Mouse (Mus musculus) forebrain, embryonic 16.5 days (tissue): ENCODE data around the gene Mrps9. TPM values are rescaled to one million over a fixed set of nuclear protein-coding genes. Genes with fewer than 3 reads are reported as not detected.

Experiments
- ATAC-seq: fragments of 200-750 bp; cut with Nextera tagmentation; 2 replicates; pipeline ENCODE4 v1.8.0; 2017; ENCODE audit warnings: mild to moderate bottlenecking, moderate library complexity
- H3K27ac ChIP-seq: fragments of 300-500 bp; sonication (generic); 2 replicates; pipeline ENCODE4 v1.5.1; 2014; ENCODE audit warnings: low read length, control low read depth
- H3K27me3 ChIP-seq: fragments of 300-500 bp; sonication (generic); replicated peaks from 2 replicates; pipeline ENCODE4 v1.6.1; 2014; ENCODE audit warnings: low read length; ENCODE audit not compliant: control insufficient read depth, insufficient read depth
- H3K36me3 ChIP-seq: fragments of 300-500 bp; sonication (generic); 2 replicates; pipeline ENCODE4 v1.6.1; 2014; ENCODE audit not compliant: control insufficient read depth, insufficient read depth
- H3K4me1 ChIP-seq: fragments of 300-500 bp; sonication (generic); replicated peaks from 2 replicates; pipeline ENCODE4 v1.6.1; 2014; ENCODE audit warnings: low read length; ENCODE audit not compliant: control insufficient read depth, insufficient read depth
- H3K4me2 ChIP-seq: fragments of 300-500 bp; sonication (generic); 2 replicates; pipeline ENCODE4 v1.6.1; 2014; ENCODE audit warnings: mild to moderate bottlenecking, low read length, control low read depth
- H3K4me3 ChIP-seq: fragments of 300-500 bp; sonication (generic); replicated peaks from 2 replicates; pipeline ENCODE4 v1.5.1; 2014; ENCODE audit warnings: mild to moderate bottlenecking, low read length, control low read depth
- H3K9ac ChIP-seq: fragments of 300-500 bp; sonication (generic); replicated peaks from 2 replicates; pipeline ENCODE4 v1.6.1; 2014; ENCODE audit warnings: low read depth, low read length, control low read depth
- H3K9me3 ChIP-seq: fragments of 300-500 bp; sonication (generic); 2 replicates; pipeline ENCODE4 v1.6.1; 2016; ENCODE audit warnings: low read length; ENCODE audit not compliant: control insufficient read depth
- WGBS: fragments of 180-500 bp; shearing (Covaris S2); extraction: QIAGEN DNeasy Blood & Tissue Kit; methylation state at CpG from one replicate; pipeline ENCODE4 v1.1.7; 2014; 5-methylcytosine and 5-hydroxymethylcytosine counted together
- polyA plus RNA-seq: library from polyadenylated mRNA; unstranded; fragments of >200 nt; fragmentation: Nextera tagmentation; extraction: Ambion mirVana; gene quantifications from 2 replicates; pipeline ENCODE4 v1.2.1, GENCODE M21; 2015

Gene Mrps9
- 33.5 and 35.8 TPM in 2 replicates for polyA plus RNA-seq

DNA sequence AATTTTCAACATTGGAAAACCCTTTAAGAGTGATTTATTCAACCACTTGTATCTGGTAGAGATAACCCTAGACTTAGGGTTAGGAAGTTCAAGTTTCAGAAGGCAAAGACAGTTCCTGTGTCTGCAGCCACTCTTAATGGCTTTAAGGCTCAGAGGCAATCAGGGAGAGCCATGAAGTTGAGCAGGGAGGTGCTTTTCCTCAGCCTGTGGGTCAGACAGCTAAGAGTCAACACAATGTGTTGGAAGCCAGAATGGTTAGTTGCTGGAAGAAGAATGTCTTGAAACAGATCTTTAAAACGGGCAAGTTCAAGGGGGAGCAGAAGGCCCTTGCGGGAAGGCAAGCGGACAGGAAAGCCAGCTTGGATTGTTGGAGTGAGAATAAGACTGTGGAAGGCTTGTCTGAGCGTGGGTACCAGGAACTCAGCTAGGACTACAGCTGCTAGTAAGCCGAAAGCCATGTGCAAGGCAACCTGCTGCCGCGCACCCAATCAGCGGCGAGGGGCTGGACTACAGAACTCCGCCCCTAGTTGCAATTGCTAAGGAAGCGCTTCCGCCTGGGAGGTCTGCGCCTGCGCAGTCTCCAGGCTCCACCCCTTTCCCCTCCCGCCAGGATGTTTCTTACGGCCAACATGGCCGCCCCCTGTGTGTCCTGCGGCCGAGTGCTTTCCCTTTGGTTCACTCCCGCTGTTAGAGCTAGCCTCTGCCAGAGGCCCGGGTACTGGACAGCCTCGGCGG is at the start of gene Mrps9:
Mrps9 (plus strand) TSS at position 571 of the 735 bp plus-strand sequence.
- Histone ChIP-seq H3K4me2 (peak within 1 kb of the TSS; percentile 67), H3K4me1 (peaks cover 9% of the 10 kb centered on the region), H3K27ac (no peak within 1 kb of the TSS), H3K9me3 (no peaks in the 10 kb centered on the region), H3K4me3 (peak within 1 kb of the TSS; percentile 65), H3K9ac (peak within 1 kb of the TSS; percentile 66), H3K27me3 (no peaks in the 10 kb centered on the region; the same call in 1 of the 2 replicates), H3K36me3 (no peaks in the 10 kb centered on the region)
- under 1% methylated on average over 23 of the region's 23 CpGs for WGBS
- ATAC-seq, result peak; percentile 100

DNA sequence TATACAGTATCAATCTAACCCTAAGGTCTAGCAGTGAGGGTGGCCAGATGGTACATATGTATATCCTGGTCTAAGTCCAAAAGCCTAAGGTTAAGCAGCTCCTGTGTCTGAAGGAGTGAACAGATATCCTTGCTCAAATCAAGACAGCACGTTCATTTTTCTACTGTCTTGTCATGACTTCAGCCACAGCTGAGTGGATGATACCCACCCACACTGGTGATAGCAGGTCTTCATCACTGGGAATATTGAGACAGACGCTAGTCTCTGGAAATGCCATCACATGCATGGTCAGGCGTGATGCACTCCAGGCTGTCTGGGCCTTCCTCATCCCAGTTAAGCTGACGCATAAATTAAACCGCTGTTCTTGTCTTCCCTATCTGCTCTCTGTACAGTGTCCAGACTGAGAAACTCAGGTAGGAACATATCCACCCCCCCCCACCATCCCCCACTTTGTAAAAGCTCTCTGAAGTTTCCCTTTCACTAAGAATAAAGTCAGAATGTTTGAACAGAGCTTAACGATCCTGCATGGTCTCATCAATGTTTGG is 37.7 kb upstream of the Mrps9 start:
- Histone ChIP-seq H3K27me3 (no peaks in the 10 kb centered on the region), H3K36me3 (no peaks in the 10 kb centered on the region), H3K4me2 (no peak overlapping the region), H3K9me3 (no peaks in the 10 kb centered on the region), H3K9ac (no peak overlapping the region), H3K4me1 (no peaks in the 10 kb centered on the region), H3K27ac (no peak overlapping the region), H3K4me3 (no peak overlapping the region)
- no peak for ATAC-seq
- WGBS, result 90% methylated on average over 6 of the region's 6 CpGs

DNA sequence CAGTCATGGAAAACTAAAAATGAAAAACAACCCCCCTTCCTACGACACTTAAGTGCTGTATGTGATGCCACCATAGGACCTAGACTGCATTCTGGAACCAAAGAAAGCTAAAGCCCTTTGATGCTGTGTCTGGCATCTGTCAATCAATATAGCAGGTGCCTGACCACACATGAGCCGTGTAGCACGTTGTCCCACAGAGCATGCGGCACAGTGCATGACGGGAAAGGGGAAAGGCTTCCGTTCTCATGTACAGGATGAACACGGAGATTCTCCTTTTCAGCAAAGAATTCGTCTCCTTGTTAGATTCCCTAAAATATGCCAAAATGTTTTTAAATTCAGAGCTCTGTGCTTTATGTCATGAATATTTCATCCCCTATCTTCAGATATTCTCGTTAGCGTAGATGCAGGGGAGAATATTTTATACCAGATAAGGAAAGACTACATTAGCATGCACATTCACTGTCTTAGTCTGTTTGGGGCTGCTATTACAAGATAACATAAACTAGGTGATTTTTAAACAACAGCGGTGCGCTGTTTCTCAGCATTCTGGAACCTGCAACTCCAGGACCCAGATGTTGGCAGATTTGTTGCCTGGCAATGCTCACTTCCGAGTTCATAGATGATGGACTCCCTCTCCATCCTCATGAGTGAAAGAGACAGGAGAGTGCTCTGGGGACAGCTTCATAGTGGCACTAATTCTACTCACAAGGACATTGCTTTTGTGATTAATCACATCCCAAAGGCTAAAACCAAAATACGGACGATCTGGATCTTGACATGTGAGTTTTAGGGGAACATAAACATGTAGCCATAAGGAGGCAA is 36.0 kb upstream of the Mrps9 start:
- peak; percentile 43; the same call in 1 of the 2 replicates for ATAC-seq
- Histone ChIP-seq H3K27ac (no peak overlapping the region), H3K9ac (no peak overlapping the region)

DNA sequence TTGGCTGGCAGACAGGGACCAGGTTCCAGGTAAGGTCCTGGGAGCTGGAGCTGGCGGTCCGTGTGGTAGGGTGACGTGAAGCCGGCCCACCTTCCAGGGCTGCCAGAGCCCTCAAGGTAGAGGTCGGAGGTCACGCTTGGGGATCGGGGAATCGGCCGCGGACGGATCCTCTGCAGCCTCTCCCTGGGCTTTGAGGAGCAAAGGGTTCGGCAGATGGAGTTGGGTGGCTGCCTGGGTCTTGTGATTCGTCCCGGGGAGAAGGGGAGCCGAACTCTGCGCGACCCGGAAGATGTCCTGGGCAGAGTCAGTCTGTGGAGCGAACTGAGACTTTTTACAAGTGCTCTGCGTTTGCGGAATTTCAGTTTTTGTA is 350 bp downstream of the Mrps9 start:
- H3K27me3 ChIP-seq, result no peaks in the 10 kb centered on the region; the same call in 1 of the 2 replicates
- peak overlapping the region; percentile 65 for H3K4me3 ChIP-seq
- no peak overlapping the region for H3K27ac ChIP-seq
- H3K9me3 ChIP-seq, result no peaks in the 10 kb centered on the region
- peak overlapping the region; percentile 67 for H3K4me2 ChIP-seq
- peaks cover 9% of the 10 kb centered on the region for H3K4me1 ChIP-seq
- under 1% methylated on average over 21 of the region's 21 CpGs for WGBS
- ATAC-seq, result peak; percentile 54
- H3K9ac ChIP-seq, result peak overlapping the region; percentile 66
- H3K36me3 ChIP-seq, result no peaks in the 10 kb centered on the region

More for the DNA sequence above, 36.0 kb upstream of the Mrps9 start:
- Histone ChIP-seq H3K9me3 (no peaks in the 10 kb centered on the region), H3K4me3 (no peak overlapping the region), H3K4me2 (no peak overlapping the region), H3K27me3 (no peaks in the 10 kb centered on the region), H3K4me1 (no peaks in the 10 kb centered on the region), H3K36me3 (no peaks in the 10 kb centered on the region)
- 79% methylated on average over 15 of the region's 15 CpGs for WGBS

DNA sequence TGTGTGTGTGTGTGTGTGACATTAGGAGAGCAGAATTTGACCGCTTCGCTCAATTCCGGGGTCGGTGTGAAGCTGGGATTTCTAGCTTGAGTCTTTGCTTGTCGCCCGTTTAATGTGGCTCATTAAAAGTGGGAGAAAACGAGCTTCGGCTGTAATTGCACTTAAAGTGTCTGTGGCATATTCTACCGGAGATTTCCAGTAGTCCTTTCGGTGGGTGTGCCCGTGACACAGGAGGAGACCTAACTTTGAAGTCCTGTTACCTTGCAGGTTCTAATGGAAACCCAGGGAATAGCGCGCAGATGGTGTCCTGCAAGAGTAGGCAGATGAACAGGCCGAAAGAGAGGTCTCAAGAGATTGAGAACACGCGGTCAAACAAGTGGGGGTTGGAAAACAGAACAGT is 777 bp downstream of the Mrps9 start:
- H3K27me3 ChIP-seq, result no peaks in the 10 kb centered on the region; the same call in 1 of the 2 replicates
- no peaks in the 10 kb centered on the region for H3K9me3 ChIP-seq
- H3K27ac ChIP-seq, result no peak overlapping the region
- no peak for ATAC-seq
- 3% methylated on average over 16 of the region's 16 CpGs for WGBS
- H3K4me1 ChIP-seq, result peaks cover 9% of the 10 kb centered on the region
- peak overlapping the region; percentile 67 for H3K4me2 ChIP-seq
- peak overlapping the region; percentile 66 for H3K9ac ChIP-seq
- peak overlapping the region; percentile 65 for H3K4me3 ChIP-seq
- H3K36me3 ChIP-seq, result no peaks in the 10 kb centered on the region

DNA sequence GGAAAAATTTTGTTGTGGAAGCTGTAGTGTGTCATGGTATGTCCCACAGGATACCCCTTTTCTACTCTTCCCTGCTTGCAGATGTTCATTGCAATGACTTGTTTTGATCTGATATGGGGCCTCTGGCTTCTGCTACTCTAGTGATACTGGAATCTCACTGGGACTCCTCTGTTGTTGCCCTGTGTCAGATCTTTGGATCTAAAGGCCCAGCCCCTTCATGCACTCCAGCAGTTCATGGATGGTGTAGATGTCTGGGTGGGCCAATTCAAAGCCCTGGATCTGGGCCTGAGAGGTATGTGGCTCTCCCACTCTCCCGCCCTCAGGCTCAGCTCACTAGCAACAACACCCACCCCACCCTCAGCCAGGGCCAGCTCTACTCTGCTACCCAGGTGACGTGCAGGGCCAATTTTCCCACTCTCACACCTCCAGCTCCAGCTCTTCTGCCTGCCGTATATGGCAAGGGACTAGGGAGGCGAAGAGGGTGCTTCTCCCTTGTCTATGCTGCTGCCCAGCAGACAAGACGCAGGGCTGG is 13.8 kb downstream of the Mrps9 start:
- Histone ChIP-seq H3K4me2 (no peak overlapping the region), H3K27me3 (no peaks in the 10 kb centered on the region), H3K9ac (no peak overlapping the region), H3K9me3 (no peaks in the 10 kb centered on the region), H3K36me3 (no peaks in the 10 kb centered on the region; the same call in 1 of the 2 replicates), H3K27ac (no peak overlapping the region), H3K4me3 (no peak overlapping the region), H3K4me1 (no peaks in the 10 kb centered on the region)
- 96% methylated on average over 5 of the region's 5 CpGs for WGBS
- no peak for ATAC-seq

DNA sequence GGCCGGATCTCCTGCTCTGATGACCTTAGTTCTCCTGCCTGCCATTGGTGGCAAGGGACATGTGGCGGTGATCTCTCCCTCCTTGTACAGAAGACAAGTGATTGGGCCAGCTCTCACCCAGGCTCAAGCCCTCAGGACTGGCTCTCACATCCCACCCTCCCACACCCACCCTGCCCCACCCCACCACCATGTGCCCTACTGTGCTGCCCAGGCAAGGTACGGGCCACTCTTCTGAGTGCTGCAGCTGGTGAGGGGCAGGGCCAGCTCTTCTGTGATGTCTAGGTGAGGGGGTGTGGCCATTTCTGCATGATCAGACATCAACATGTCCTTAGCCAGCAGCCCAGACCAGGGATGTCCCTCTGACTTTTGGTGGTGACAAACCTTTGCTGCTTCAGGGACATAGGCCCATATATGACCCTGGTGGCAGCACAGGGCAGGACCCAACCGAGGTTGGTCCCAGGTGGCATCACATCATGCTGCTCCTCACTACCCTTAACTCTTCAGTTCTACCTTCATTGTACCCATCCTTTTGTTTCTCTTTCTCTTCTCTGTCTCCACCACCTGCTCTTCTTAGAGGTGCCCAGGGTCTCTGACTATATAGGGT is 14.4 kb downstream of the Mrps9 start:
- Histone ChIP-seq H3K4me1 (no peaks in the 10 kb centered on the region), H3K27me3 (no peaks in the 10 kb centered on the region), H3K9me3 (no peaks in the 10 kb centered on the region), H3K4me3 (no peak overlapping the region), H3K9ac (no peak overlapping the region), H3K4me2 (no peak overlapping the region), H3K36me3 (no peaks in the 10 kb centered on the region; the same call in 1 of the 2 replicates), H3K27ac (no peak overlapping the region)
- 90% methylated on average over 4 of the region's 4 CpGs for WGBS
- no peak for ATAC-seq

DNA sequence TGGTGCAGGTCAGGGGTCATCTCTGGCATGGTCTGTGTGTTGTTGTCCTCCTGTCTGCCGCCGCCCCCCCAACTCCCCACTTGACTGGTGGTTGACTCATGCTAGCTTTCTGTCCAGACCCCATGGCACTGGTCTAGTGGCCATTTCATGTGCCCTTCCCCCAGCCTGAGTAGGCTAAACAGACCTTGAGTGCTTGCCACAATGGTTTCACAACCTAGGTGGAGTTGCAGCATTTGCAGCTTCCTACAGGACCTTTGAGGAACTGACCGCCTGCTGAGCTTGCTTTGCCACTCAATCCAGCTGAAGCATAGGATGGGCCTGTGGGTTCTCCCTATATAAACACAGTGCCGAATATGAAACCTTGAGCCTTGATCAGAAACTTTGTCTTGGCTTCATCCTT is 15.0 kb downstream of the Mrps9 start:
- no peaks in the 10 kb centered on the region for H3K4me1 ChIP-seq
- no peaks in the 10 kb centered on the region for H3K27me3 ChIP-seq
- no peak for ATAC-seq
- no peak overlapping the region for H3K4me3 ChIP-seq
- WGBS, result 99% methylated on average over 4 of the region's 4 CpGs
- no peak overlapping the region for H3K4me2 ChIP-seq
- H3K27ac ChIP-seq, result no peak overlapping the region
- H3K36me3 ChIP-seq, result no peaks in the 10 kb centered on the region; the same call in 1 of the 2 replicates
- H3K9ac ChIP-seq, result no peak overlapping the region
- no peaks in the 10 kb centered on the region for H3K9me3 ChIP-seq
